Mouse (Mus musculus): ENCODE data around the gene Lrrk1. TPM values are rescaled to one million over a fixed set of nuclear protein-coding genes. Genes with fewer than 3 reads are reported as not detected.

Lrrk1 gene
- total RNA-seq, 1 experiment: 7.4 TPM

DNA sequence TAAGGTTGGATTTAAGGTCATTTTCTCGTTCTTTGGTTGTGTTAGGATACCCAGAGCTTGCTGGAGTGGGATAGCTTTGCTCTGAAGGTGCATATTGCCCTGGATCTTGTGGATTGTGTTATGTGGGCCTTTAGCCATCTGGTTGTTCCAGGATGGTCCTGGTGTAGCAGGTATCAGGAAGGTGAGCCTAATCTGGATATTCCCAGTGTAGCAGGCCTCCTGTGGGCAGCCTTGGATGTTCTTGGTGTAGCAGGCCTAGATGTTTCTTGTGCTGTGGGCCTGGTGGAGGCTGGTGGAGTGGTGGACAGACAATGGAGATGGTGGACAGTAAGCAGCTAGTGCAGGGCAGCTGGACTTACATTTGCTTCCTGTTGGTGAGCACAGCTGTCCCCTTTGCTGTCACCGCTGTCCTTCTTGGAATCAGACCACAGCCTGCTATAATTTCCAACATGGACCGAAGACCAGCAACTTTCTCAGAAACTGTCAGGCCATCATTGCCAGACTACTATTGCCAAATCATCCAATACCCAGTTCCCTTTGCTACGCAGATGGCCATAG, 146.2 kb downstream of the Lrrk1 start:
- no peak for DNase-seq (ENCODE audit: low read depth, low spot score)
- in situ Hi-C loops (cut with MboI; ENCODE audit: low sequenced_read_pairs in 2 of 2, unreplicated experiment in 2 of 2): no loop called here
- no peaks in the 10 kb centered on the region for H3K4me1 ChIP-seq (ENCODE audit: control insufficient read depth in 2 of 2, insufficient read depth in 2 of 2, low read length in 2 of 2, poor library complexity in 1 of 2)
- H3K9me3 ChIP-seq (ENCODE audit: control insufficient read depth, insufficient read depth, low read depth, low read length): no peaks in the 10 kb centered on the region
- H3K4me3 ChIP-seq (ENCODE audit: insufficient read depth in 1 of 2, low read depth in 1 of 2, low read length in 2 of 2, poor library complexity in 1 of 2, severe bottlenecking in 1 of 2): no peak overlapping the region
- H3K27ac ChIP-seq (ENCODE audit: insufficient read depth, low read depth, low read length, poor library complexity, severe bottlenecking): no peak overlapping the region
- no peaks in the 10 kb centered on the region for H3K36me3 ChIP-seq (ENCODE audit: control insufficient read depth, insufficient read depth, low read length, poor library complexity, severe bottlenecking)
- no peak overlapping the region for H3K9ac ChIP-seq (ENCODE audit: insufficient read depth, low read depth, low read length, poor library complexity, severe bottlenecking)
- TF ChIP-seq CHD2 (IDR thresholded peaks at IDR 0.05; ENCODE audit: low read depth, low read length): no peak
- no peak for TF ChIP-seq ZC3H11A (IDR thresholded peaks at IDR 0.05; ENCODE audit: borderline replicate concordance, low read depth, low read length)
- TF ChIP-seq ZNF384 (IDR thresholded peaks at IDR 0.05; ENCODE audit: low read depth, low read length): no peak
- TF ChIP-seq MAFK (IDR thresholded peaks at IDR 0.05; ENCODE audit: insufficient read depth, low read depth, low read length): no peak
- TF ChIP-seq HCFC1 (IDR thresholded peaks at IDR 0.05; ENCODE audit: borderline replicate concordance, insufficient read depth, low read length): no peak

DNA sequence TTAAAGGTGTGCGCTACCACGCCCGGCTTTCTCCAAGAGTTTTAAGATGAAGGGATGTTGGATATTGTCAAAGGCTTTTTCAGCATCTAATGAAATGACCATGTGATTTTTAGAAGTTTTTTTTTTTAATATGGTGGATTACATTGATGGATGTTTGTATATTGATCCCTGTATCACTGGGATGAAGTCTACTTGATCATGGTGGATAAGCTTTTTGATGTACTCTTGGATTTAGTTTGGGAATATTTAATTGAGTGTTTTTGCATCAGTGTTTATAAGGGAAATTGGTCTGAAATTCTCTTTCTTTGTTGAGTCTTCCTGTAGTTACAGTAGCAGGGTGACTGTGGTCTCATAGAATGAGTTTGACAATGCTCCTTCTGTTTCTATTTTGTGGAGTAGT, 150.0 kb downstream of the Lrrk1 start:
- TF ChIP-seq MAFK (IDR thresholded peaks at IDR 0.05; ENCODE audit: insufficient read depth, low read depth, low read length): no peak
- TF ChIP-seq HCFC1 (IDR thresholded peaks at IDR 0.05; ENCODE audit: borderline replicate concordance, insufficient read depth, low read length): no peak
- no peak for TF ChIP-seq ZNF384 (IDR thresholded peaks at IDR 0.05; ENCODE audit: low read depth, low read length)
- no peak for TF ChIP-seq ZC3H11A (IDR thresholded peaks at IDR 0.05; ENCODE audit: borderline replicate concordance, low read depth, low read length)
- no peak for TF ChIP-seq CHD2 (IDR thresholded peaks at IDR 0.05; ENCODE audit: low read depth, low read length)
- Histone ChIP-seq H3K4me3 (ENCODE audit: insufficient read depth in 1 of 2, low read depth in 1 of 2, low read length in 2 of 2, poor library complexity in 1 of 2, severe bottlenecking in 1 of 2) (no peak overlapping the region), H3K4me1 (ENCODE audit: control insufficient read depth in 2 of 2, insufficient read depth in 2 of 2, low read length in 2 of 2, poor library complexity in 1 of 2) (0 out of 4 replicates have a peak, but pooled peaks cover 0 to 2% of the 10 kb centered on the region in 2 experiments), H3K9ac (ENCODE audit: insufficient read depth, low read depth, low read length, poor library complexity, severe bottlenecking) (no peak overlapping the region), H3K36me3 (ENCODE audit: control insufficient read depth, insufficient read depth, low read length, poor library complexity, severe bottlenecking) (no peaks in the 10 kb centered on the region), H3K27ac (ENCODE audit: insufficient read depth, low read depth, low read length, poor library complexity, severe bottlenecking) (no peak overlapping the region), H3K9me3 (ENCODE audit: control insufficient read depth, insufficient read depth, low read depth, low read length) (no peaks in the 10 kb centered on the region)
- no peak for DNase-seq (ENCODE audit: low read depth, low spot score)
- in situ Hi-C loops (cut with MboI; ENCODE audit: low sequenced_read_pairs in 2 of 2, unreplicated experiment in 2 of 2): no loop called here

DNA sequence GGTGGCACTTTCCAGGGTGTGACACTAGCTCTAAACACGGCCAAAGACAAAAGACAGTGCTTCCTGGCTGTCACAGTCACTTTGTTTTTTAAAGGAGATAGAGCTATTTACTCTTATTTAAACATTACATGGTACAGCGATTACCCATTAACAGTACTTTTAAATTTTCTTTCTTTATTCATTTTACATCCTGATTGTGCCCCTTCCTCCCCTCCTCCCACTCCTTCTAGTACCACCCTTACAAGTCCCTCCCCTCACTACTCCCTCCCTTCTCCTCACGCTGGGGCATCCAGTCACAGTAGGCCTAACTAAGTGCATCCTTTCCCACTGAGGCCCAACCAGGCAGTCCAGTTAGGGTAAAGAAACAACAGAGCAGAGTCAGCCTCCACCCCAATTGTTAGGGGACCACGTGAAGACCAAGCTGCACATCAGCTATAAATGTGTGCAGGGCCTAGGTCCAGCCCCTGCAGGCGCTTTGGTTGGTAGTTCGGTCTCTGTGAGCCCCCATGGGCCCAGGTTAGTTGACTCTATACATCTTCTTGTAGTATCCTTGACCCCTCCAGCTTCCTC, 154.1 kb downstream of the Lrrk1 start:
- H3K36me3 ChIP-seq (ENCODE audit: control insufficient read depth, insufficient read depth, low read length, poor library complexity, severe bottlenecking): no peaks in the 10 kb centered on the region
- no peak for TF ChIP-seq ZNF384 (IDR thresholded peaks at IDR 0.05; ENCODE audit: low read depth, low read length)
- no peak for TF ChIP-seq HCFC1 (IDR thresholded peaks at IDR 0.05; ENCODE audit: borderline replicate concordance, insufficient read depth, low read length)
- TF ChIP-seq ZC3H11A (IDR thresholded peaks at IDR 0.05; ENCODE audit: borderline replicate concordance, low read depth, low read length): no peak
- TF ChIP-seq CHD2 (IDR thresholded peaks at IDR 0.05; ENCODE audit: low read depth, low read length): no peak
- TF ChIP-seq MAFK (IDR thresholded peaks at IDR 0.05; ENCODE audit: insufficient read depth, low read depth, low read length): no peak
- H3K9me3 ChIP-seq (ENCODE audit: control insufficient read depth, insufficient read depth, low read depth, low read length): no peaks in the 10 kb centered on the region
- no peak overlapping the region for H3K9ac ChIP-seq (ENCODE audit: insufficient read depth, low read depth, low read length, poor library complexity, severe bottlenecking)
- H3K4me1 ChIP-seq (ENCODE audit: control insufficient read depth in 2 of 2, insufficient read depth in 2 of 2, low read length in 2 of 2, poor library complexity in 1 of 2): peaks cover 2 to 11% of the 10 kb centered on the region in 2 experiments; a peak in 2 of 4 replicates
- H3K4me3 ChIP-seq (ENCODE audit: insufficient read depth in 1 of 2, low read depth in 1 of 2, low read length in 2 of 2, poor library complexity in 1 of 2, severe bottlenecking in 1 of 2): no peak overlapping the region
- in situ Hi-C loops (cut with MboI; ENCODE audit: low sequenced_read_pairs in 2 of 2, unreplicated experiment in 2 of 2): no loop called here
- no peak overlapping the region for H3K27ac ChIP-seq (ENCODE audit: insufficient read depth, low read depth, low read length, poor library complexity, severe bottlenecking)
- DNase-seq (ENCODE audit: low read depth, low spot score): peak; percentile 41

DNA sequence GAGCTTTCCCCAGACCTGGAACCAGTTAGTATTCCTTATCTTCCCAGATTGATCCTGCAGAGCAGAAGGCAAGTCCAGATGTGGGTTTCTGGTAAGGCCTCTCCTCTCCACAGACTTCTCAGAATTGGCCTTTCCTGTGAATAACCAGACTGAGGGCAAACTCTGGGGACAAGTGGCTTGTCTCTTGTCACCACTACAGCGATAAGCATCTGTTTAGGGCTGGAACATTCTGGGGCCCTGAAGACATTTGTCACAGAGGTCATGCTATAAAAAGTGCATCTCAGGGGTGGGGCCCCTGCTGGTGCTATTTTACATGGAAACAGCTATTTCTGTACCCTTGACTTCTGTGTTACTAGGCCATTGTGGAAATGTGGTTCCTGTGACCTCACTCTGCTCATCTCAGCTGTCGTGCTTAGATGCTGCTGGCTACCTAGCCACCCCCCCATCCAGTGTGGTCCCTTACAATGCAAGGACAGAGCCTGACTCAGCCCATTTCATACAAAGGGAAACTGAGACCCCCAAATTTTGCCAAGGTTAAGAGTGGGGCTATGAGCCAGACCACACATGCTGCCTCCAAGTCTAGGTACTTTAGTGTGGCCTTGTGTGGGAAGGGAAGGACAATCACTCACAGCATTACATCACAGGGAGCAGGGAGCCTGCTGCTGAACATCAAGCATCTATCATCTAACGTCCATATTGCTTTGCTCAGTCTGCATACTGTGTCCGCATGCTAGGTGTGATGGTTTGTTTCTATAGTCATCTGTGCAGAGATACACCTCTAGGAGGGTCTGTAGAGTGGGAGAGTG, 154.8 kb downstream of the Lrrk1 start:
- Histone ChIP-seq H3K9me3 (ENCODE audit: control insufficient read depth, insufficient read depth, low read depth, low read length) (no peaks in the 10 kb centered on the region), H3K4me3 (ENCODE audit: insufficient read depth in 1 of 2, low read depth in 1 of 2, low read length in 2 of 2, poor library complexity in 1 of 2, severe bottlenecking in 1 of 2) (no peak overlapping the region), H3K27ac (ENCODE audit: insufficient read depth, low read depth, low read length, poor library complexity, severe bottlenecking) (no peak overlapping the region), H3K9ac (ENCODE audit: insufficient read depth, low read depth, low read length, poor library complexity, severe bottlenecking) (no peak overlapping the region), H3K4me1 (ENCODE audit: control insufficient read depth in 2 of 2, insufficient read depth in 2 of 2, low read length in 2 of 2, poor library complexity in 1 of 2) (peaks cover 2 to 14% of the 10 kb centered on the region in 2 experiments; a peak in 3 of 4 replicates), H3K36me3 (ENCODE audit: control insufficient read depth, insufficient read depth, low read length, poor library complexity, severe bottlenecking) (no peaks in the 10 kb centered on the region)
- DNase-seq (ENCODE audit: low read depth, low spot score): no peak
- in situ Hi-C loops (cut with MboI; ENCODE audit: low sequenced_read_pairs in 2 of 2, unreplicated experiment in 2 of 2): no loop called here
- no peak for TF ChIP-seq HCFC1 (IDR thresholded peaks at IDR 0.05; ENCODE audit: borderline replicate concordance, insufficient read depth, low read length)
- no peak for TF ChIP-seq ZC3H11A (IDR thresholded peaks at IDR 0.05; ENCODE audit: borderline replicate concordance, low read depth, low read length)
- TF ChIP-seq CHD2 (IDR thresholded peaks at IDR 0.05; ENCODE audit: low read depth, low read length): no peak
- no peak for TF ChIP-seq MAFK (IDR thresholded peaks at IDR 0.05; ENCODE audit: insufficient read depth, low read depth, low read length)
- no peak for TF ChIP-seq ZNF384 (IDR thresholded peaks at IDR 0.05; ENCODE audit: low read depth, low read length)

All from ES-E14 (cell line).